Mouse (Mus musculus) hindbrain, embryonic 15.5 days (tissue): Measurements from ENCODE around the gene Antxr2. TPM values are rescaled to one million over a fixed set of nuclear protein-coding genes. Genes with fewer than 3 reads are reported as not detected.

Source experiments
- ATAC-seq: fragments of 200-750 bp; cut with Nextera tagmentation; 2 replicates; pipeline ENCODE4 v1.8.0; 2017; ENCODE audit warnings: low read depth, moderate number of reproducible peaks, moderate TSS enrichment; ENCODE audit not compliant: low FRiP score
- H3K27ac ChIP-seq: fragments of 300-500 bp; sonication (generic); replicated peaks from 2 replicates; pipeline ENCODE4 v1.5.1; 2015; ENCODE audit warnings: mild to moderate bottlenecking, inconsistent platforms
- H3K27me3 ChIP-seq: fragments of 300-500 bp; sonication (generic); 2 replicates; pipeline ENCODE4 v1.6.1; 2015; ENCODE audit warnings: control low read depth, inconsistent platforms
- H3K36me3 ChIP-seq: fragments of 300-500 bp; sonication (generic); 2 replicates; pipeline ENCODE4 v1.6.1; 2015; ENCODE audit warnings: control low read depth, inconsistent platforms
- H3K4me1 ChIP-seq: fragments of 300-500 bp; sonication (generic); replicated peaks from 2 replicates; pipeline ENCODE4 v1.6.1; 2015; ENCODE audit warnings: control low read depth, inconsistent platforms
- H3K4me2 ChIP-seq: fragments of 300-500 bp; sonication (generic); 2 replicates; pipeline ENCODE4 v1.6.1; 2015; ENCODE audit warnings: moderate library complexity, mild to moderate bottlenecking, inconsistent platforms
- H3K4me3 ChIP-seq: fragments of 300-500 bp; sonication (generic); 2 replicates; pipeline ENCODE4 v1.5.1; 2015; ENCODE audit warnings: mild to moderate bottlenecking, inconsistent platforms
- H3K9ac ChIP-seq: fragments of 300-500 bp; sonication (generic); 2 replicates; pipeline ENCODE4 v1.6.1; 2015; ENCODE audit warnings: inconsistent platforms
- H3K9me3 ChIP-seq: fragments of 300-500 bp; sonication (generic); 2 replicates; pipeline ENCODE4 v1.6.1; 2016; ENCODE audit warnings: control low read depth, inconsistent platforms
- WGBS: fragments of 180-500 bp; shearing (Covaris S2); methylation state at CpG from one replicate; pipeline ENCODE4 v1.1.7; 2015; 5-methylcytosine and 5-hydroxymethylcytosine counted together
- polyA plus RNA-seq: library from polyadenylated mRNA; unstranded; fragments of >200 nt; fragmentation: Nextera tagmentation; extraction: Ambion mirVana; gene quantifications from 2 replicates; pipeline ENCODE4 v1.2.1, GENCODE M21; 2015

The Antxr2 gene
- polyA plus RNA-seq, result 3.5 and 4.6 TPM in 2 replicates

DNA sequence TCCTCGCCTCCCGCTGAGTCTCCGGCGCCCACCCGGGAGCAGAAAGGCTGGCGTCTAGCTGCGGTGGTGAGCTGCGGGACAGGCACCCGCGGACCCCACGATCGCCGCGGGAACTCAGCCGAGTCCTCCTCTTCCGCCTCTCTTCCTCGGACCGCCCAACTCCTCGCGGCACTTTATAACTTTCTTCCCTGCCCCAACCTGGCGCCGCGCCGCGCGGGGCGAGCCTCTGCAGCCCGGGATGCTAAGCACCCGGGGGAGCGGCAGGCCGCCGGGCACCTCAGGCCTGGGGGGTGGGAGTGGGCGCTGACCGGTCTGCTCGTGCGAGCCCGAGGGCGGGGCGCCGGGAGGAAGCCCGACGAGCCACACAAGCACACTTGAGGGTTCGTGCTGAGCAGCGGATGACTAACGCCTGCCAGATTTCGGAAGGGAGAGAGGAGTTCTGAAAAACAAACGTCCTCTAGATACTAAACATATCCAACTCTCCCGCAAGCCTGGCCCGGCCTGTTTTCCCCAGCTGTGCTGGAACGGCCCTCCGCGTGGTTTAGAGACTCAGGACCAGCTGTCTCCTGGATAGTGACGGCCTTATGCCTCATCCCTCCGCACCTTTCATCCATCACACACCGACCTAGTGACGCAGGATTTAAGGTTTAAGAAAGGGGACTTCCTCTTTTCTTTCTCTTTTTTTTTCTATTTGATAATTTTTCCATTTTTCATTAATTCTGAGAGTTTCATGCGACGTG lies at the start of gene Antxr2:
Gene Antxr2, minus strand, starts transcription at position 142 of the 740 bp plus-strand sequence.
- WGBS, result 3% methylated on average over 58 of the region's 58 CpGs
- Histone ChIP-seq H3K9ac (peak within 1 kb of the TSS; percentile 65), H3K27me3 (peaks cover 8% of the 10 kb centered on the region; the same call in 1 of the 2 replicates), H3K9me3 (no peaks in the 10 kb centered on the region), H3K36me3 (no peaks in the 10 kb centered on the region), H3K4me1 (peaks cover 10% of the 10 kb centered on the region), H3K4me2 (peak within 1 kb of the TSS; percentile 99), H3K27ac (peak within 1 kb of the TSS; percentile 75), H3K4me3 (peak within 1 kb of the TSS; percentile 75)
- ATAC-seq, result peak; percentile 68

DNA sequence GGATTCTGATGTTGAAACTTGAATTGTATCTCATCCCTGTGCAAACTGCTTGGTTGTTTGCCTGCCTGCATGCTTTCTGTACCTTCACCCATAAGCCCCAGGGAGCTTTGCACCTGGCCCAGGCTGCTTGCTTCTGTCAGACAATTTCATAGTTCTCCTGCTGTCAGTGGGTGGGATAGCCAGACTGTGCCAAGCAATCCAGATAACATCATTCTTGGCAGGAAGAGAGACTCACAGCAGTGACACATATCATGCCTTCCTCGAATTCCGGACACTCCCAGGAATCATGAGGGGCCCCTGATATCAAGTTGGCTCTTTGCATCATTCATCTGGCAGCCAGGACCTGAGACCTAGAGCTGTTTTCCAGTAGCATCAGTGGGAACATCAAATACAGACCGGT lies 45.8 kb upstream of the Antxr2 start:
- no peak overlapping the region for H3K4me2 ChIP-seq
- 66% methylated on average over 3 of the region's 3 CpGs for WGBS
- H3K4me3 ChIP-seq, result no peak overlapping the region
- H3K4me1 ChIP-seq, result no peaks in the 10 kb centered on the region
- H3K9me3 ChIP-seq, result no peaks in the 10 kb centered on the region
- H3K27me3 ChIP-seq, result no peaks in the 10 kb centered on the region
- no peaks in the 10 kb centered on the region for H3K36me3 ChIP-seq
- no peak overlapping the region for H3K9ac ChIP-seq
- H3K27ac ChIP-seq, result no peak overlapping the region
- no peak for ATAC-seq

DNA sequence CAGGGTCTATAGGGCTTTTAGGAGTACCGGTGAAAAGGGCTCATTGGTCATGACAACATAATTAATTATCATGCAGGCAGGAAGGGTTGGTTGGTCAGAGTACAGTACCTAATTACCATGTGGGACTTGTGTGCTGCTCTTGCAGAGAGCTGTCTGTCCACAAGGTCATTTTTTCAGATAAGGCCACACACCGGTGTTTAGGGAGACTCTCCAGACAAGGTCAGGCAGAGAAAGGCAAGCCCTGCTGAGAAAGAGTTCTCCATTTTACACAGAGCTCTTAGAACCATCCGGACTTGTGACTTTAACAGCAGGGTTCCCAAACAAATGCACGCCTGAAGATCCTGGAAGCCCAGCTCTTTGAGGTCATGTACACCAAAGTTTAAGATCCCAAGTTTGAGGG lies 38.3 kb upstream of the Antxr2 start:
- Histone ChIP-seq H3K9me3 (no peaks in the 10 kb centered on the region), H3K4me3 (no peak overlapping the region), H3K27me3 (no peaks in the 10 kb centered on the region), H3K9ac (no peak overlapping the region), H3K4me2 (no peak overlapping the region), H3K36me3 (no peaks in the 10 kb centered on the region), H3K27ac (no peak overlapping the region), H3K4me1 (no peaks in the 10 kb centered on the region)
- WGBS, result 49% methylated on average over 4 of the region's 4 CpGs
- no peak for ATAC-seq

DNA sequence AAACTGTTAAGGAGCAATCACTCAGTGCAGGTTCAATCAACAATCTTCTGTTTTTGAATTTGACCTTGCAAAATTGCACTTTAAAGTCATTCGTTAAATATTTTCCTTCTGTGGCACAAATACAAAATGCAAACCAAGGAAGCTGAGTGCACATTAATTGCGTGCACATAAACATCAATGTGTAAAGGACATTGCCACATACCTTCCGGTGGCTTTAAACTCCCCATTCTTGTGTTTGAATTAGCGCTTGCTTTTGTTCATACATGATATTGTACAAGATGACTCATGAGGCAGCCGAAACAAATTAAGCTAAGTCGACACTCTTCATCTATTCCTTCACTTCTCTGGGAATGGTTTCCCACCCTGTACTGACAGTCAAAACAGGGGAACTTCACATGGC lies 24.4 kb upstream of the Antxr2 start:
- ATAC-seq, result no peak
- H3K9ac ChIP-seq, result no peak overlapping the region
- no peak overlapping the region for H3K4me3 ChIP-seq
- no peak overlapping the region for H3K27ac ChIP-seq
- H3K27me3 ChIP-seq, result no peaks in the 10 kb centered on the region
- H3K4me1 ChIP-seq, result no peaks in the 10 kb centered on the region
- no peak overlapping the region for H3K4me2 ChIP-seq
- WGBS, result 93% methylated on average over 6 of the region's 6 CpGs
- H3K9me3 ChIP-seq, result no peaks in the 10 kb centered on the region
- no peaks in the 10 kb centered on the region for H3K36me3 ChIP-seq

DNA sequence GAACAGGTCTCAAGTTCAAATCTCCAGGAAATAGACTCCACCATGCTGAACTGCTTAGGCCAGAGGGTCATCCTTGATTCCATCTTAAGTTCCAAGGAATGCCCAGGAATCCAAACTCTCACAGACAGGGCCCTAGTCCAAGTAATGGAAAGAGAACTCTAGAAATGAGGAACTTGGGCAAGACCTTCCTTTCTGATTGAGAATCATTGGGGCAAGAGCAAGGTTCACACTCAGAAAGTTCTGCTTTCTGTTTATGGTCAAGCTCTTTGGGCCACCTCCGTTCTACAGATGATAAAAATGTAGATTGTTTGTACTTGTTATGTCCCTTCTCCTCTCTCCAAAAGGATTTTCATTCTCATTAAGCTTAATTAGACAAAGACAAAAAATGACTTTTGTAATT lies 24.0 kb upstream of the Antxr2 start:
- ATAC-seq, result no peak
- Histone ChIP-seq H3K9ac (no peak overlapping the region), H3K4me2 (no peak overlapping the region), H3K4me1 (no peaks in the 10 kb centered on the region), H3K4me3 (no peak overlapping the region), H3K27me3 (no peaks in the 10 kb centered on the region), H3K36me3 (no peaks in the 10 kb centered on the region), H3K27ac (no peak overlapping the region), H3K9me3 (no peaks in the 10 kb centered on the region)
- 90% methylated on average over 1 of the region's 1 CpGs for WGBS

DNA sequence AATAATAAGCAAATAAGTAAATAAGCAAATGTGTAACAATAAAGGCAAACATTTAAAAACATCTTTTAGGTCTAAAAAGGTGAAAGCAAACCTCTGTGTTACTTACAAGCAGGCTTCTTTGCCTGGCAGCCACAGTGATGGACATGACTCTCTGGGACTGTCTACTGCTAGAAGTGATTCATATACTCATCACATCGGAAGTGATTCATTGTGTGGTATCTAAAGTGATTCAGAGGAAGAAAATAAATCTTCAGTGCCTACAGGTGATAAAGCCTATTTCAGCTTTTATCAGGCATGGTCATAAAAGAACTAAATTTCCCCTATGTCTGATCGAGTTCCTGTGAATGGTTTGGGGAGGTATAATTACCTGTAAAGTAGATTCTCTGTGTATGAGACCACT lies 4.1 kb upstream of the Antxr2 start:
- 82% methylated on average over 2 of the region's 2 CpGs for WGBS
- H3K4me1 ChIP-seq, result peaks cover 9% of the 10 kb centered on the region
- no peak for ATAC-seq
- no peaks in the 10 kb centered on the region for H3K36me3 ChIP-seq
- no peak overlapping the region for H3K9ac ChIP-seq
- no peak overlapping the region for H3K4me3 ChIP-seq
- H3K9me3 ChIP-seq, result no peaks in the 10 kb centered on the region
- no peak overlapping the region for H3K27ac ChIP-seq
- H3K27me3 ChIP-seq, result peaks cover 8% of the 10 kb centered on the region; the same call in 1 of the 2 replicates
- H3K4me2 ChIP-seq, result no peak overlapping the region

DNA sequence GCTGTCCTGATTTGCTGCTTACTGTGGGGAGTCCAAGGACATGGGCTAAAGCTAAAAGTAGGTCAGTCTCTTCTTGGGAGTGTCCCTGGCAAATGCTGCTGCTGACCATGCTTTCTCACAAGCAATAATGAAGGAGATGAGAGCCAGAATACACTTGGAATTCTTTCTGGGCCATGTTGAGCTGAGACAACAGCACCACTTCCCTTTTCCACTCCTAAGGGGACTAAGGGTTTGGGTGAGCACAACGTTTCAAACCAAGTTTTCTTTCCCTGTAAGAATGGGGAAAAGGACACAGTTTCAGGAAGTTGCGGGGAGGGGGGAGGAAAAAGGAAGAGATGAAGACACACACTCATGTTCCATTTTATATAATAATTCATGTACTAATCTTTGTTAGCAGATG lies 3.4 kb upstream of the Antxr2 start:
- peaks cover 10% of the 10 kb centered on the region for H3K4me1 ChIP-seq
- H3K27me3 ChIP-seq, result peaks cover 8% of the 10 kb centered on the region; the same call in 1 of the 2 replicates
- no peak for ATAC-seq
- H3K4me3 ChIP-seq, result no peak overlapping the region
- 76% methylated on average over 2 of the region's 2 CpGs for WGBS
- H3K27ac ChIP-seq, result no peak overlapping the region
- no peaks in the 10 kb centered on the region for H3K9me3 ChIP-seq
- no peak overlapping the region for H3K9ac ChIP-seq
- H3K4me2 ChIP-seq, result no peak overlapping the region
- no peaks in the 10 kb centered on the region for H3K36me3 ChIP-seq

DNA sequence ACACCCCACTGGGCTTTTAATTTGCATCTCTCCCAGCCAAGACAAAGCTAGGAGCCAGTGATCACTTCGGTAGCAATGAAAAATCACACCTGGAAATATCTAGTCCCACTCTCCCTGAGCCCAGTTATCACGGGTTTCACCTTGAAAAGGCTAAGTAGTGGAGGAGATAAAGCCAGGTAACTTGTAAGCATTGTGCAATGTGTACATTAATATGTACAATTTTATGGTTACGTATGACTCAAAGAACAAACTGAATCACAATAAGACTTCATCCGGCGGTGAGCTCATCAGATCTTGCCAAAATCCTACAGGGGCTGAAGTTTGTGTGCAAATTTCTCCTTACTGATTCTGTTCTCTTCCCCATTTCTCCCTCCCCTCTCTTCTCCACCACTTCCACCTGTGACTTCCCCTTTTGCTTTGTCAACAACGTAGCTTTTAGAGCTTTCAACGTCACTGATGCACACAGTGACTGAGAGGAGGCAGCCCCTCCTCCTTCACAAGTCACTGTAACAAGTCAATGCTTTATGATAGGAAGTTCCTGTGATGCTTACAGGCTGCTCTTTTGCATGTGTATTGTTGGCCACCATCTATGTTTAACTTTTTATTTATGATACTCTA lies 2.1 kb upstream of the Antxr2 start:
- Histone ChIP-seq H3K27ac (no peak overlapping the region), H3K4me1 (peaks cover 10% of the 10 kb centered on the region), H3K9me3 (no peaks in the 10 kb centered on the region), H3K36me3 (no peaks in the 10 kb centered on the region), H3K4me2 (no peak overlapping the region), H3K27me3 (peaks cover 8% of the 10 kb centered on the region; the same call in 1 of the 2 replicates), H3K9ac (no peak overlapping the region), H3K4me3 (no peak overlapping the region)
- 75% methylated on average over 7 of the region's 7 CpGs for WGBS
- no peak for ATAC-seq

DNA sequence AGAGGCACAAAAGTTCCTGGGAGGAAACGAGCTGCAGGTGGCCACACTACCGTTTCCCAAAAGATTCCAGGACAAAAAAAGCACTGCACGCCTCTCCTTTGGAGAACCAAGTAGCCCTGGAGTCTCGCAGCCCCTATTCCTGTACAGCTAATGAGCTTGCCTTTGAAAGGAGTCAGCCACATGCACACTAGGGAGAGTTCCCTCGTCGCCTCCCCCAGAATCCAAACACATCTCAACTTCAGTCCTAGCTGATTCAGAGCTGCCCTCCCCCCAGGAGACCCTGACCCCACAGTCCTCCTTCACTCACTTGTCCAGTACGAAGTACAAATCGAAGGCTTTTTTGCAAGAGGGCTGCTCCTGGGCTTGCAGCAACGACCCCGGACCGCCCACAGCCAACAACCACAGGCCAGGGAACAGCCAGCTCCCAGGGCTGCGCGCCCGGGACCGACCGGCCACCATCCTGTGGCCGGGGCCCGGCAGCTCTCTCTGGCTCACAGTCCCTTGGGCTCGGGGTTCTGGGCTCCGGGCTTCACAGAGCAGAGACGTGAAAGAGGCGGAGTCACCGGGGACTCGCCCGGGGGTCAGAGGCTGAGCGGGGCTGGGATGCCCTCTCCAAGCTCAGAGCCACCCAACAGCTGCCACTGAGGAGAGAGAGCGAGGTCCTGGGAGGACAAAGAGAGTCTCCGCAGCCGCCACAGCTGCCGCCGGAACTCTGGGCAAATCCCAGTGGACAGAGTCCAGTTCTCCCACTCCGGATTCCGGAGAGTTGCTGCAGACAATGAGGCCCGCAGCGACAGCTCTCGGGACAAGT lies 547 bp downstream of the Antxr2 start:
- Histone ChIP-seq H3K36me3 (no peaks in the 10 kb centered on the region), H3K9me3 (no peaks in the 10 kb centered on the region), H3K4me3 (peak overlapping the region; percentile 75), H3K4me2 (peak overlapping the region; percentile 99), H3K27ac (peak overlapping the region; percentile 75), H3K9ac (peak overlapping the region; percentile 65), H3K27me3 (peaks cover 8% of the 10 kb centered on the region; the same call in 1 of the 2 replicates), H3K4me1 (peaks cover 10% of the 10 kb centered on the region)
- ATAC-seq, result peak; percentile 88
- WGBS, result under 1% methylated on average over 36 of the region's 36 CpGs

DNA sequence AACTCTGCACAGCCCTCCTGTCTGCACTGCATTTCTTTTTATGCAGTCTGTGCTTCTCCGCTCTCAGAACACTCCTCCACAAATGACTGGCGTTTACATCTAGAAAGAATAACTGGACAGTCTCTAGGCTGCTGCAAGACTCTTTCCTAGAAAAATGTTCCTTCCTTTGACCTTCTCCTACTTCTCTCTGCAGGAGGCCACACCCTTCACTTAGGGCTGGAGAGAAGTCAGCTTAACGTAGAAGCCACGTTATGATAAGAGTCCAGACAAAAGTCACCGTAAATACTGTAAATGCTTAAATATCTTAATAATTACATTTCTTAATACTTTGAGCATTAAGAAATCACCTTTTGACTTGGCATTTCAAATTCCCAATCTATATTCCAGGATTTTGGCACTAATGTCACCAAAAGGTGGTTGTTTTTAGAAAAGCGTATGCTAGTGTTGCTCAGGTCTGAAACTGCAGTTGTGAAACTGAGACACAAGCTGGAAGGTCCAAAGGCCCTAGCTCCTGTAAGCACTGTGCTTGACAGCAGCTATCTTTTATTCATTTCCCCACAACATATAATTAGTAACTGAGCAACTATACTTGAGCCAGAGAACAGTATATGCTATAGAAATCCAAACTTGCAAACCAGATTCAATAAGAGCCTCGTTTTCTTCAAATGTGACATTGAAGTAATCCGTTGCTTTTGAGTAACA lies 3.0 kb downstream of the Antxr2 start:
- H3K4me3 ChIP-seq, result no peak overlapping the region
- H3K27me3 ChIP-seq, result peaks cover 5% of the 10 kb centered on the region; the same call in 1 of the 2 replicates
- peaks cover 10% of the 10 kb centered on the region for H3K4me1 ChIP-seq
- H3K27ac ChIP-seq, result no peak overlapping the region
- 72% methylated on average over 8 of the region's 8 CpGs for WGBS
- H3K4me2 ChIP-seq, result no peak overlapping the region
- H3K36me3 ChIP-seq, result no peaks in the 10 kb centered on the region
- no peak for ATAC-seq
- no peak overlapping the region for H3K9ac ChIP-seq
- no peaks in the 10 kb centered on the region for H3K9me3 ChIP-seq

DNA sequence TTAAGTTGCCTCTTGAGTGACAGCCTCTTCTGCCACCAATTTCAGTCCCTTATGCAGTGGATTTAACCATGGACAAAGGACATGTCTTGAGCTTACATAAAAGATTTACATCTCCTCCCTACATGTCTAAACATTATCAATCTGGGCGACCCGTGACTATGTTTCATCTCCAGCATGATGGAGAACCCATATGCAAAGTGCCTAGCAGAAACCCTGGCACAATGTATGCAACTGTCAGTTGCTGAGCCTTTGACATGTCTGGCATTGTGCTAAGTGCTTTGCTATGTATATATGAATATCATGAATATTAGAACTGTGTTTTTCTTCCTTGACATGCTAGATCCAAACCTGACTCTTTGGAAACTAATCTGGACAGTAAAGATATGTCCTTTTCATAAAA lies 4.9 kb downstream of the Antxr2 start:
- Histone ChIP-seq H3K27me3 (no peaks in the 10 kb centered on the region), H3K36me3 (no peaks in the 10 kb centered on the region), H3K9me3 (no peaks in the 10 kb centered on the region), H3K27ac (no peak overlapping the region), H3K4me1 (peaks cover 8% of the 10 kb centered on the region), H3K9ac (no peak overlapping the region), H3K4me2 (no peak overlapping the region), H3K4me3 (no peak overlapping the region)
- no peak for ATAC-seq
- 94% methylated on average over 2 of the region's 2 CpGs for WGBS
